Mouse (Mus musculus) left cerebral cortex, adult 2 months (tissue): ENCODE measurements around the gene Cypt2. TPM values are rescaled to one million over a fixed set of nuclear protein-coding genes. Genes with fewer than 3 reads are reported as not detected.
"Not testable (repeated sequence)": the region's sequence is repeated elsewhere in the genome, so short reads cannot be mapped to it uniquely, and the experiment has no call there.

Experiments used
- DNase-seq, 2 experiments: peaks; one replicate each; pipeline ENCODE4 v3.0.0; 2021 to 2022; ENCODE audit warnings: low spot score in 2 of 2, mixed read lengths in 1 of 2; ENCODE audit errors: extremely low spot score in 1 of 2
- H3K27ac ChIP-seq: fragments of 200-600 bp; 2 replicates; pipeline ENCODE4 v1.8.1; 2022
- H3K4me3 ChIP-seq: fragments of 200-600 bp; 2 replicates; pipeline ENCODE4 v1.8.1; 2022
- CTCF ChIP-seq: fragments of 200-600 bp; IDR thresholded peaks from 2 replicates; pipeline ENCODE4 v1.8.1; 2022; ENCODE audit warnings: antibody characterized with exemption, mild to moderate bottlenecking, moderate library complexity
- intact Hi-C: fragments of 180-260 bp; cut with DNase I; formaldehyde crosslinking; loops from one replicate; pipeline ENCODE4 v1.15.1; 2025
- long read RNA-seq, 2 experiments: library from polyadenylated mRNA; stranded (forward); transcript quantifications; one replicate each; pipeline ENCODE4 v2.0.0; 2021; ENCODE audit warnings: borderline mapping rate in 2 of 2
- total RNA-seq, 2 experiments: library from RNA; stranded (reverse); gene quantifications; 2 replicates each; pipeline ENCODE4 v1.2.3; 2021

The Cypt2 gene
- total RNA-seq, result not detected
- long read RNA-seq, experiment 1, result 0 reads
- long read RNA-seq, experiment 2, result 0 reads

- H3K27ac ChIP-seq, H3K4me3 ChIP-seq, DNase-seq, intact Hi-C loops: not testable (repeated sequence)
Measured at GRCm38 (mm10) chrX:105499472-105499871, at the start of gene Cypt2. Gene Cypt2 (plus strand): TSS chrX:105499772.

GRCm38 (mm10) chrX:105546234-105546633 lies 46.7 kb downstream of the Cypt2 start:
- no peak for TF ChIP-seq CTCF
- H3K27ac ChIP-seq, result no peak overlapping the region
- no peak for DNase-seq

More at GRCm38 (mm10) chrX:105546234-105546633, 46.7 kb downstream of the Cypt2 start:
- no peak overlapping the region for H3K4me3 ChIP-seq
- intact Hi-C loops, result no loop called here
